Mouse (Mus musculus) stomach, postnatal 0 days (tissue): Measurements from ENCODE around the gene Slc31a1.

ENCODE experiments used
- CTCF ChIP-seq: IDR thresholded peaks from 2 replicates; pipeline ENCODE4 v1.5.1; 2016; ENCODE audit warnings: antibody characterized with exemption, low read depth, mild to moderate bottlenecking, moderate library complexity
- EP300 ChIP-seq: optimal IDR thresholded peaks from 2 replicates; pipeline ENCODE3; 2016; ENCODE audit warnings: antibody characterized with exemption

DNA sequence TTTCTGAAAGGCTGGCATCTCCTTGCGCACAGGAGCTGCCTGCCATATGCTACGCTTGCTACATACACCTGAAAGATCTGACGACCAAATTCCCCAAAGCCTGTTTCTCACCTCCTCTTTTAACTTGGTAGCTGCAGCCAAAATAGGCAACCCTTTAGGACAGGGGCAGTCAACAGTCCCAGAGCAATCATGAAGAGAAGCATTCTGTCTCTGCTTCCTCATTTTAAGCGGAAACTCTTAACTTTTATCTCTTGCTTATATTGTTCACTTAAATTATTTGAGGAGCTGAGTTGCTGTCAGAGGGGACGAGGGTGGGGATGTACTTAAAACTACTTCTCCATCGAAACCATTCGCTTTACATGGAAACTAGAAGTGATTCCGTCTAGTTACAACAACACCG is 69.1 kb downstream of the Slc31a1 start:
- TF ChIP-seq CTCF = no peak
- TF ChIP-seq EP300 = no peak
